Mouse (Mus musculus): ENCODE measurements around the gene Cltb. TPM values are rescaled to one million over a fixed set of nuclear protein-coding genes. Genes with fewer than 3 reads are reported as not detected.

The Cltb gene
- total and polyA plus RNA-seq, 3 experiments: 9.2 to 19.5 (median 17.9) TPM

DNA sequence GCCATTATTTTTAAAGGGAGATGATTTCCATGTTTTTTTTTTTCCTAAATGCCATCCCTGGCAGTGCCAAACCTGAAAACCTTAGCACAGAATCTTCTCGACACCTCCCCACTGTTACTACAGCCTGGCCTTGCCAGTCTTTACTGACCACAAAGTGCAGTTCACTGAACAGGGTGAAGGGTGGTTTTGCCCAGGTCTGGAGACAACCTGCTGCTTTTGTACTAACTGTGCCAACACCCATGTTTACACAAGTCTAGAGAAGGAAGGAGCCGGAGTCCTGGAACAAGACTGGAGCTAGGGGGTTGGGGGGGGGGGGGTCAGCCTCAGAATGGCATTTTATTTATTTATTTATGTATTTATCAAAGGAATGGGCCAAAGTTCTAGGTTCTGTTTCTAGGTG is 29.8 kb downstream of the Cltb start:
- peaks cover 52 to 73% of the 10 kb centered on the region in 2 experiments for H3K36me3 ChIP-seq (replicated peaks in 1 of 2; ENCODE audit: control insufficient read depth in 1 of 2, insufficient read depth in 1 of 2, low read length in 1 of 2)

DNA sequence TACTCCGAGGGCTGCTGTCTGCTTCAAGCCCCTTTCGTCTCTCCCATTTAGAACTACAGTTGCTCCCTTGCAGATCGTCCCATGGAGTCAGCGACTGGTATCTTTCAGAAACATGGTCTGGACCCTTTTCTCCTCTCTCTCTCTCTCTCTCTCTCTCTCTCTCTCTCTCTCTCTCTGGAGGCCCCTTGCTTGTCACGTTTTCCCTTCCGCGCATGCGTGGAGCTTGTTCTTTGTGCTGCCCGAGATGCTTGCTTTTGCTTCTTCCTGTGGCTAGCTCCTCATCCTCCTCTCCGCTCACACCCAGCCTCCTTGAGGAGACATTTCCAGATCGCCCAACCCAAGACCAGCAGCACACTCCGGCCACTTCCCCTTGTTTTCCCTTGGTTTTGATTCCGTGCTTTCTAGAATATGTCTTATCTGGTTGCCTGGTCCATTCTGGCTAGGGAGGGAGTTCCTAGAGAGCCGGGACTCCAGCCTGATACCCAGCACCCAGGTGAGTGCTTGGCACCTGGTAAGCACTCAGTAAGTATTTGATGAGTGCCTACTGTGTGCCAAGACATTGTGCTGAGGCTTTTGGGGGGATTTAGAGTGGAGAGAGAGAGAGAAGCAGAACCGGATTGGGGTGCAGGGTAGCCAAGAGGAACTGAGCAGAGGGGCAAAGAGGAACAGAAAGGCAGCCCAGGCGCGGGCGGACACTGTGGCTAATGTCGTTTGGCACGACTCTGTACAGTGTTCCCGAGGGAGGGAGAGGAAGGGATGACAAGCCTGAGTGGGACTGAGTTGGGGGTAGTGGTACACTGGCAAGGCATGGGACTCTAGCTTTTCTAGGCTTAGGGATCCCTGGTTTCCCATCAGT is 33.3 kb downstream of the Cltb start:
- Histone ChIP-seq H3K27me3 (replicated peaks) (peaks cover 9% of the 10 kb centered on the region), H3K9ac (ENCODE audit: insufficient read depth, low read depth) (no peak overlapping the region; the same call in 1 of the 2 replicates), H3K36me3 (replicated peaks in 1 of 2; ENCODE audit: control insufficient read depth in 1 of 2, insufficient read depth in 1 of 2, low read length in 1 of 2) (peaks cover 19 to 38% of the 10 kb centered on the region in 2 experiments), H3K27ac (ENCODE audit: insufficient read depth, low read depth) (no peak overlapping the region; the same call in 1 of the 2 replicates), H3K4me1 (ENCODE audit: control insufficient read depth in 1 of 2, insufficient read depth in 2 of 2) (peaks cover 13 to 21% of the 10 kb centered on the region in 2 experiments; a peak in 3 of 4 replicates), H3K9me3 (replicated peaks; ENCODE audit: low read length) (no peaks in the 10 kb centered on the region), H3K79me2 (replicated peaks; ENCODE audit: control insufficient read depth, extremely low read depth, insufficient read depth, poor library complexity, severe bottlenecking) (no peaks in the 10 kb centered on the region), H3K4me3 (replicated peaks in 1 of 3; ENCODE audit: low read depth in 2 of 3, low read length in 2 of 3, poor library complexity in 1 of 3) (no peak overlapping the region), H3K4me2 (ENCODE audit: insufficient read depth, low read depth, poor library complexity, severe bottlenecking) (0 out of 2 replicates have a peak overlapping the region, but pooled peaks have one; percentile 7)
- in situ Hi-C loops (cut with MboI; ENCODE audit: low pct_ligation_motif_present, low pct_unique_long_range_greater_than_20kb, low sequenced_read_pairs): no loop called here
- DNase-seq (ENCODE audit: extremely low read depth): peak; percentile 29
- TF ChIP-seq ZKSCAN1 (IDR thresholded peaks at IDR 0.05; ENCODE audit: borderline replicate concordance, low read depth, low read length): peak; percentile 38; the same call in 1 of the 2 replicates
- TF ChIP-seq NELFE (IDR thresholded peaks at IDR 0.05; ENCODE audit: low read depth, low read length): no peak
- peak; percentile 81 for TF ChIP-seq IRF4 (IDR thresholded peaks at IDR 0.05; ENCODE audit: low read depth, low read length)
- TF ChIP-seq BHLHE40 (IDR thresholded peaks at IDR 0.05; ENCODE audit: low read depth, low read length): peak; percentile 71
- no peak for TF ChIP-seq ETS1 (conservative IDR thresholded peaks at IDR 0.05; ENCODE audit: low read depth, low read length)
- peak; percentile 77 for TF ChIP-seq NRF1 (IDR thresholded peaks at IDR 0.05; ENCODE audit: low read depth, low read length)
- peak; percentile 73 for TF ChIP-seq EP300 (IDR thresholded peaks at IDR 0.05; ENCODE audit: low read length)
- dilution Hi-C loops (cut with MboI; ENCODE audit: extremely low pct_ligation_motif_present, extremely low pct_unique_long_range_greater_than_20kb, low sequenced_read_pairs): no loop called here

More for the DNA sequence above, 29.8 kb downstream of the Cltb start:
- in situ Hi-C loops (cut with MboI; ENCODE audit: low pct_ligation_motif_present, low pct_unique_long_range_greater_than_20kb, low sequenced_read_pairs) (no loop called here), dilution Hi-C loops (cut with MboI; ENCODE audit: extremely low pct_ligation_motif_present, extremely low pct_unique_long_range_greater_than_20kb, low sequenced_read_pairs) (no loop called here)
- Histone ChIP-seq H3K27me3 (replicated peaks) (no peaks in the 10 kb centered on the region), H3K4me3 (replicated peaks in 1 of 3; ENCODE audit: low read depth in 2 of 3, low read length in 2 of 3, poor library complexity in 1 of 3) (no peak overlapping the region), H3K9me3 (replicated peaks; ENCODE audit: low read length) (no peaks in the 10 kb centered on the region), H3K4me1 (ENCODE audit: control insufficient read depth in 1 of 2, insufficient read depth in 2 of 2) (peaks cover 10 to 19% of the 10 kb centered on the region in 2 experiments; a peak in 3 of 4 replicates), H3K4me2 (ENCODE audit: insufficient read depth, low read depth, poor library complexity, severe bottlenecking) (no peak overlapping the region), H3K9ac (ENCODE audit: insufficient read depth, low read depth) (no peak overlapping the region), H3K79me2 (replicated peaks; ENCODE audit: control insufficient read depth, extremely low read depth, insufficient read depth, poor library complexity, severe bottlenecking) (no peaks in the 10 kb centered on the region), H3K27ac (ENCODE audit: insufficient read depth, low read depth) (no peak overlapping the region)
- no peak for TF ChIP-seq E2F4 (IDR thresholded peaks at IDR 0.05; ENCODE audit: insufficient replicate concordance, low read depth, low read length)
- no peak for TF ChIP-seq MAZ (IDR thresholded peaks at IDR 0.05; ENCODE audit: low read depth, low read length)
- no peak for TF ChIP-seq CHD2 (IDR thresholded peaks at IDR 0.05; ENCODE audit: low read length)
- no peak for DNase-seq (ENCODE audit: extremely low read depth)

DNA sequence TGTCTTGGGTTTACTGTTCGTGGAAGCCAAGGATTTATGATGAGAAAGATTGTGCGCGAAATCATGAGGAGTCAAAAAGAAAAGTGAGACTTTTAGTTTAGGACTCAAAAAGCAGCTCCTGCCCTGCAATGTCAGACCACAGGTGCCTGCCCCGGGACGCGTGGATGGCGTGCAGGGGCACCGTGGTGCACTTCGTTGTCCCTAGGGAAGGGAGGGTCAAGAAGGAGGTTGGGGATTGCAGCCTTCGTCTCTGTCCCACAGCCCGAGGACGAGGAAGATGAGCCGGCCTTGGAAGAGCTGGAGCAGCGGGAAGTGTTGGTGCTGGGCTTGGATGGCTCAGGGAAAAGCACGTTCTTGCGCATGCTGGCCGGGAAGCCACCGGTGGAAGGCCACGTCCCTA is 35.7 kb downstream of the Cltb start:
- H3K27ac ChIP-seq (ENCODE audit: insufficient read depth, low read depth): no peak overlapping the region

More for the DNA sequence above, 35.7 kb downstream of the Cltb start:
- TF ChIP-seq NELFE (IDR thresholded peaks at IDR 0.05; ENCODE audit: low read depth, low read length) (no peak), MAX (IDR thresholded peaks at IDR 0.05; ENCODE audit: low read length) (peak; percentile 11; the same call in 1 of the 2 replicates)
- dilution Hi-C loops (cut with MboI; ENCODE audit: extremely low pct_ligation_motif_present, extremely low pct_unique_long_range_greater_than_20kb, low sequenced_read_pairs) (no loop called here), in situ Hi-C loops (cut with MboI; ENCODE audit: low pct_ligation_motif_present, low pct_unique_long_range_greater_than_20kb, low sequenced_read_pairs) (no loop called here)
- H3K79me2 ChIP-seq (replicated peaks; ENCODE audit: control insufficient read depth, extremely low read depth, insufficient read depth, poor library complexity, severe bottlenecking): no peaks in the 10 kb centered on the region
- peaks cover 13 to 21% of the 10 kb centered on the region in 2 experiments; a peak in 3 of 4 replicates for H3K4me1 ChIP-seq (ENCODE audit: control insufficient read depth in 1 of 2, insufficient read depth in 2 of 2)
- peak overlapping the region; percentile 78 for H3K9ac ChIP-seq (ENCODE audit: insufficient read depth, low read depth)
- H3K27me3 ChIP-seq (replicated peaks): peaks cover 9% of the 10 kb centered on the region
- H3K36me3 ChIP-seq (replicated peaks in 1 of 2; ENCODE audit: control insufficient read depth in 1 of 2, insufficient read depth in 1 of 2, low read length in 1 of 2): peaks cover 2 to 15% of the 10 kb centered on the region in 2 experiments
- no peaks in the 10 kb centered on the region for H3K9me3 ChIP-seq (replicated peaks; ENCODE audit: low read length)
- DNase-seq (ENCODE audit: extremely low read depth): no peak
- peak overlapping the region; percentile 72 for H3K4me2 ChIP-seq (ENCODE audit: insufficient read depth, low read depth, poor library complexity, severe bottlenecking)
- peak overlapping the region; percentile 47 to 83 (median 65) for H3K4me3 ChIP-seq (replicated peaks in 1 of 3; ENCODE audit: low read depth in 2 of 3, low read length in 2 of 3, poor library complexity in 1 of 3)

Measured in CH12.LX (cell line).